Mouse (Mus musculus) CH12.LX (cell line): ENCODE measurements around the gene Tigar. TPM values are rescaled to one million over a fixed set of nuclear protein-coding genes. Genes with fewer than 3 reads are reported as not detected.

ENCODE experiments used
- DNase-seq: peaks from one replicate; pipeline ENCODE4 v3.0.0-alpha.2; 2013; ENCODE audit errors: extremely low read depth
- H3K27ac ChIP-seq: 2 replicates; pipeline ENCODE4 v1.5.1; 2012; ENCODE audit warnings: low read depth, mild to moderate bottlenecking, control low read depth, moderate library complexity; ENCODE audit not compliant: insufficient read depth
- H3K27me3 ChIP-seq: replicated peaks from 2 replicates; pipeline ENCODE3; 2012; ENCODE audit warnings: inconsistent platforms
- H3K36me3 ChIP-seq, 2 experiments: replicated peaks in 1 of 2; 2 replicates each; pipeline versions ENCODE3 to v1.6.1; 2012; ENCODE audit warnings: inconsistent platforms in 1 of 2, low read length in 1 of 2, mild to moderate bottlenecking in 1 of 2, mixed read lengths in 1 of 2, moderate library complexity in 1 of 2; ENCODE audit not compliant: control insufficient read depth in 1 of 2, insufficient read depth in 1 of 2
- H3K4me1 ChIP-seq, 2 experiments: 2 replicates each; pipeline ENCODE4 v1.6.1; 2012; ENCODE audit warnings: inconsistent platforms in 1 of 2, moderate library complexity in 1 of 2; ENCODE audit not compliant: insufficient read depth in 2 of 2, control insufficient read depth in 1 of 2
- H3K4me2 ChIP-seq: 2 replicates; pipeline ENCODE4 v1.6.1; 2012; ENCODE audit warnings: low read depth, mild to moderate bottlenecking, control low read depth; ENCODE audit not compliant: poor library complexity, insufficient read depth, severe bottlenecking
- H3K4me3 ChIP-seq, 3 experiments: fragments of 150-350 bp in 1 of 3; sonication (generic) in 1 of 3; replicated peaks in 1 of 3; 2 replicates each; pipeline versions ENCODE3 to v1.5.1; 2011 to 2012; ENCODE audit warnings: low read depth in 2 of 3, low read length in 2 of 3, mild to moderate bottlenecking in 2 of 3, moderate library complexity in 2 of 3, control low read depth in 1 of 3, improper control_type of control experiment in 1 of 3, inconsistent platforms in 1 of 3, mixed read lengths in 1 of 3; ENCODE audit not compliant: poor library complexity in 1 of 3
- H3K79me2 ChIP-seq: replicated peaks from 2 replicates; pipeline ENCODE4 v1.6.1; 2012; ENCODE audit warnings: mild to moderate bottlenecking, moderate library complexity; ENCODE audit not compliant: control insufficient read depth, poor library complexity, insufficient read depth, severe bottlenecking; ENCODE audit errors: extremely low read depth
- H3K9ac ChIP-seq: 2 replicates; pipeline ENCODE4 v1.6.1; 2012; ENCODE audit warnings: low read depth, mild to moderate bottlenecking, control low read depth, moderate library complexity; ENCODE audit not compliant: insufficient read depth
- H3K9me3 ChIP-seq: replicated peaks from 2 replicates; pipeline ENCODE3; 2012; ENCODE audit warnings: low read length, inconsistent platforms, mixed read lengths
- E2F4 ChIP-seq: IDR thresholded peaks from 2 replicates; pipeline ENCODE4 v1.6.1; 2011; ENCODE audit warnings: low read depth, low read length, improper control_type of control experiment; ENCODE audit not compliant: insufficient replicate concordance
- EP300 ChIP-seq: IDR thresholded peaks from 2 replicates; pipeline ENCODE4 v1.6.1; 2011; ENCODE audit warnings: low read length, improper control_type of control experiment
- ETS1 ChIP-seq: conservative IDR thresholded peaks from 2 replicates; pipeline ENCODE4 v1.6.1; 2012; ENCODE audit warnings: low read depth, mild to moderate bottlenecking, inconsistent platforms, low read length, improper control_type of control experiment, moderate library complexity
- GABPA ChIP-seq: IDR thresholded peaks from 2 replicates; pipeline ENCODE4 v1.6.1; 2012; ENCODE audit warnings: low read depth, low read length, improper control_type of control experiment, inconsistent platforms; ENCODE audit not compliant: insufficient replicate concordance
- HCFC1 ChIP-seq: IDR thresholded peaks from 2 replicates; pipeline ENCODE4 v1.6.1; 2012; ENCODE audit warnings: low read depth, mild to moderate bottlenecking, inconsistent platforms, low read length, improper control_type of control experiment
- IRF4 ChIP-seq: IDR thresholded peaks from 2 replicates; pipeline ENCODE4 v1.6.1; 2014; ENCODE audit warnings: low read depth, mild to moderate bottlenecking, inconsistent platforms, low read length, improper control_type of control experiment
- JUN ChIP-seq: IDR thresholded peaks from 2 replicates; pipeline ENCODE4 v1.6.1; 2011; ENCODE audit warnings: low read depth, mild to moderate bottlenecking, low read length, improper control_type of control experiment, moderate library complexity; ENCODE audit not compliant: insufficient read depth
- MAX ChIP-seq: IDR thresholded peaks from 2 replicates; pipeline ENCODE4 v1.6.1; 2011; ENCODE audit warnings: low read length, improper control_type of control experiment
- MEF2A ChIP-seq: IDR thresholded peaks from 2 replicates; pipeline ENCODE4 v1.6.1; 2014; ENCODE audit warnings: low read depth, mild to moderate bottlenecking, inconsistent platforms, low read length, improper control_type of control experiment, borderline replicate concordance
- MXI1 ChIP-seq: IDR thresholded peaks from 2 replicates; pipeline ENCODE4 v1.6.1; 2011; ENCODE audit warnings: mild to moderate bottlenecking, low read depth, low read length, improper control_type of control experiment
- NRF1 ChIP-seq: IDR thresholded peaks from 2 replicates; pipeline ENCODE4 v1.6.1; 2014; ENCODE audit warnings: low read depth, mild to moderate bottlenecking, inconsistent platforms, low read length, improper control_type of control experiment, moderate library complexity
- POLR2A ChIP-seq: IDR thresholded peaks from 2 replicates; pipeline ENCODE4 v1.6.1; 2011; ENCODE audit warnings: low read depth, mild to moderate bottlenecking, improper control_type of control experiment, low read length
- POLR2AphosphoS2 ChIP-seq: IDR thresholded peaks from 2 replicates; pipeline ENCODE4 v1.6.1; 2011; ENCODE audit warnings: low read depth, low read length, improper control_type of control experiment
- RCOR1 ChIP-seq: conservative IDR thresholded peaks from 2 replicates; pipeline ENCODE4 v1.6.1; 2012; ENCODE audit warnings: low read depth, mild to moderate bottlenecking, inconsistent platforms, low read length, improper control_type of control experiment
- ZC3H11A ChIP-seq: IDR thresholded peaks from 2 replicates; pipeline ENCODE4 v1.6.1; 2012; ENCODE audit warnings: low read depth, mild to moderate bottlenecking, inconsistent platforms, low read length, improper control_type of control experiment
- ZMIZ1 ChIP-seq: IDR thresholded peaks from 2 replicates; pipeline ENCODE4 v1.6.1; 2012; ENCODE audit warnings: low read depth, mild to moderate bottlenecking, inconsistent platforms, low read length, improper control_type of control experiment
- dilution Hi-C: fragments of 300-500 bp; cut with MboI; formaldehyde crosslinking; loops from 2 replicates; pipeline ENCODE4 v1.14.3; 2020; ENCODE audit warnings: low sequenced_read_pairs; ENCODE audit not compliant: extremely low pct_unique_long_range_greater_than_20kb, extremely low pct_ligation_motif_present
- in situ Hi-C: fragments of 300-500 bp; cut with MboI; formaldehyde crosslinking; loops from 3 replicates; pipeline ENCODE4 v1.14.3; 2019; ENCODE audit warnings: low sequenced_read_pairs, low pct_ligation_motif_present, low pct_unique_long_range_greater_than_20kb, mixed read lengths
- polyA plus RNA-seq: library from polyadenylated mRNA; unstranded; fragments of >175 nt; gene quantifications from 2 replicates; pipeline ENCODE4 v1.2.1, GENCODE M21; 2012; ENCODE audit warnings: low read depth; ENCODE audit not compliant: insufficient read length
- total RNA-seq, 2 experiments: library from RNA; depleted of rRNA; stranded (reverse); fragments of 300-350 nt in 1 of 2; fragments of >200 nt in 1 of 2; gene quantifications; 2 replicates each; pipeline ENCODE4 v1.2.3; 2012 to 2014

Gene Tigar
- total and polyA plus RNA-seq, 3 experiments, result 8.9 to 20.8 (median 11.5) TPM

- H3K4me3 ChIP-seq, result no peak overlapping the region
- TF ChIP-seq EP300 (no peak), NRF1 (no peak), IRF4 (no peak), MAX (no peak), POLR2A (no peak), HCFC1 (no peak), MXI1 (no peak), JUN (no peak), POLR2AphosphoS2 (no peak), RCOR1 (no peak)
- TF ChIP-seq, all 38 proteins: peak for 0
- Histone ChIP-seq H3K4me2 (no peak overlapping the region), H3K79me2 (no peaks in the 10 kb centered on the region), H3K36me3 (no peaks in the 10 kb centered on the region), H3K27me3 (peaks cover 31% of the 10 kb centered on the region), H3K4me1 (peaks cover 0 to 3% of the 10 kb centered on the region in 2 experiments; a peak in 2 of 4 replicates), H3K9ac (no peak overlapping the region), H3K9me3 (no peaks in the 10 kb centered on the region), H3K27ac (no peak overlapping the region)
- in situ Hi-C loops (no loop called here), dilution Hi-C loops (no loop called here)
- no peak for DNase-seq
These were observed 44.5 kb downstream of the Tigar start for GRCm38 (mm10) chr6:127064815-127065214.

- Histone ChIP-seq H3K9ac (no peak overlapping the region), H3K4me1 (peaks cover 0 to 3% of the 10 kb centered on the region in 2 experiments; a peak in 2 of 4 replicates), H3K4me2 (no peak overlapping the region), H3K4me3 (no peak overlapping the region), H3K36me3 (no peaks in the 10 kb centered on the region), H3K79me2 (no peaks in the 10 kb centered on the region), H3K27me3 (peaks cover 31% of the 10 kb centered on the region), H3K27ac (no peak overlapping the region), H3K9me3 (no peaks in the 10 kb centered on the region)
- in situ Hi-C loops, result no loop called here
- DNase-seq, result no peak
- dilution Hi-C loops, result no loop called here
- no peak for TF ChIP-seq E2F4
- no peak for TF ChIP-seq MEF2A
- TF ChIP-seq GABPA, result no peak
- no peak for TF ChIP-seq ETS1
- no peak for TF ChIP-seq JUN
These were observed 45.4 kb downstream of the Tigar start for GRCm38 (mm10) chr6:127063915-127064314.

DNA sequence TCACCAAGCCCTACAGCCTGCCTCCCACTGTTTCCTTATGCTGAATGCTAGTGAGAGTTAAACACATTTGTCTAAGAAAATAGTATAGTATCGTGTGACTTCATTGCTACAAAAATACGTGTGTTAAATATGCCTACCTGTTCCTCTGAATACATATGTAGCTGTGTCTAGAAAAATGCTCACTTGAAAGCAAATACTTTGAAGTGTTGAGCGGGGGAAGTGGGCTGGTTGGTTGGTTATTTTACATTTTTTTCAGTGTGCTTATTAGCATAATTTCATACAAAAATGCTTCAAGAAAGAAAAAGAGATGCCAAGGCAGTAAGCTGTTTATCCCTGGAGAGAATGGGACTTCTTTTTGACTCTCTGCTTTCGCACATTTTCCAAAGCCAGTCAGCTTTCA is 49.4 kb downstream of the Tigar start:
- no peak for DNase-seq
- no peaks in the 10 kb centered on the region for H3K9me3 ChIP-seq
- H3K9ac ChIP-seq, result no peak overlapping the region
- in situ Hi-C loops (no loop called here), dilution Hi-C loops (no loop called here)
- no peaks in the 10 kb centered on the region for H3K79me2 ChIP-seq
- H3K4me2 ChIP-seq, result no peak overlapping the region
- H3K27me3 ChIP-seq, result peaks cover 23% of the 10 kb centered on the region
- no peak overlapping the region for H3K27ac ChIP-seq
- H3K4me1 ChIP-seq, result peaks cover 0 to 5% of the 10 kb centered on the region in 2 experiments; a peak in 2 of 4 replicates
- H3K36me3 ChIP-seq, result no peaks in the 10 kb centered on the region
- no peak overlapping the region for H3K4me3 ChIP-seq
- TF ChIP-seq ZC3H11A, result no peak
- no peak for TF ChIP-seq ZMIZ1
